ENCODE assay signal across 23 mouse cellular contexts in the genomic region with DNA sequence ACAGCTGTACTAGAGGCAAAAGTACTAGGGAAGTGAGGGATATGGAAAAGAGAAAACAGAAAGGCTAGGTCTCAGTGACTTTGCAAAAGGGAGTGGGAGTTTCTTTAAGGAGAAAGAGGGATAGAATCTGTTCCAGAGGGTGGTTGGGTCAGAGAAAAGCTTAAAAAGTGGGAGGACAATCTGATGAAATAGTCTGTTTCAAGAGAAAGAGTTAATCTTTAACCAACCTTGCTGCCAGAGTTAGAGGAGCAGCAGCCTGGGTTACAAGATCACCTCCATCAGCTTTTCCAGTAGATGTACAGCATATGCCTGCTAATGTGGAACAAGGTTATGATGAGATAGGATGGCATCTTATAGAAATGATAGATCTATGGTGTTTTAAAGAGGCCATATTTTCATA. TPM values are rescaled to one million over a fixed set of nuclear protein-coding genes. Genes with fewer than 3 reads are reported as not detected.
A peak's percentile ranks its signal among the peaks of the same experiment; 100 is the strongest.
DNase-seq lines count a peak whose midpoint lies in the region; ATAC-seq and TF ChIP-seq lines count a peak whose summit lies in the region.
"Had no signal": no experiment of that assay in that cellular context is flagged by ENCODE, and none has a peak within 500 bp of the region (broad histone marks: within the 10 kb centered on the region; RNA-seq: fewer than 3 reads in every experiment).

No protein-coding gene starts in this region.

- no peak overlapping the region for H3K27ac ChIP-seq in liver, embryonic 16.5 days (ENCODE audit: low read length)
- H3K27ac ChIP-seq in liver, embryonic 11.5 days (ENCODE audit: low read depth, low read length), result no peak overlapping the region
- H3K27ac ChIP-seq in heart, adult 2 months, result no peak overlapping the region
- H3K27ac ChIP-seq: embryonic facial prominence, embryonic 13.5 days; embryonic facial prominence, embryonic 15.5 days; forebrain, embryonic 10.5 days; forebrain, embryonic 12.5 days had no signal

- no peak for TF ChIP-seq POLR2A in heart, adult 2 months (IDR thresholded peaks at IDR 0.05; ENCODE audit: insufficient read depth, low read depth, low read length)

- no peaks in the 10 kb centered on the region for H3K36me3 ChIP-seq in liver, embryonic 16.5 days (ENCODE audit: control insufficient read depth, insufficient read depth)
- H3K36me3 ChIP-seq in liver, embryonic 11.5 days (ENCODE audit: control insufficient read depth, insufficient read depth, low read length), result no peaks in the 10 kb centered on the region
- H3K36me3 ChIP-seq in heart, adult 2 months (ENCODE audit: control insufficient read depth, insufficient read depth, low read length), result no peaks in the 10 kb centered on the region
- H3K36me3 ChIP-seq: embryonic facial prominence, embryonic 13.5 days; embryonic facial prominence, embryonic 15.5 days; forebrain, embryonic 10.5 days; forebrain, embryonic 12.5 days had no signal

- no peak overlapping the region for H3K9ac ChIP-seq in liver, embryonic 16.5 days (ENCODE audit: low read depth, low read length)
- no peak overlapping the region for H3K9ac ChIP-seq in liver, embryonic 11.5 days (ENCODE audit: low read depth, low read length)
- H3K9ac ChIP-seq in heart, adult 2 months (ENCODE audit: low read depth, low read length), result no peak overlapping the region
- H3K9ac ChIP-seq: embryonic facial prominence, embryonic 13.5 days; embryonic facial prominence, embryonic 15.5 days; forebrain, embryonic 12.5 days had no signal

- no peak overlapping the region for H3K4me3 ChIP-seq in liver, embryonic 16.5 days (ENCODE audit: low read depth, low read length)
- no peak overlapping the region for H3K4me3 ChIP-seq in liver, embryonic 11.5 days (ENCODE audit: low read depth, low read length)
- no peak overlapping the region for H3K4me3 ChIP-seq in heart, adult 2 months
- H3K4me3 ChIP-seq: embryonic facial prominence, embryonic 13.5 days; embryonic facial prominence, embryonic 15.5 days; erythroblast, embryonic 14.5 days; forebrain, embryonic 10.5 days; forebrain, embryonic 12.5 days had no signal

- H3K4me1 ChIP-seq in liver, embryonic 16.5 days (ENCODE audit: control insufficient read depth, low read depth, low read length), result no peaks in the 10 kb centered on the region
- H3K4me1 ChIP-seq in liver, embryonic 11.5 days (replicated peaks; ENCODE audit: control insufficient read depth, insufficient read depth, low read length), result no peaks in the 10 kb centered on the region
- H3K4me1 ChIP-seq in heart, adult 2 months (ENCODE audit: control insufficient read depth, insufficient read depth, low read length), result no peaks in the 10 kb centered on the region
- H3K4me1 ChIP-seq: embryonic facial prominence, embryonic 13.5 days; embryonic facial prominence, embryonic 15.5 days; forebrain, embryonic 10.5 days; forebrain, embryonic 12.5 days had no signal

- H3K9me3 ChIP-seq in liver, embryonic 16.5 days (replicated peaks; ENCODE audit: control insufficient read depth, low read length), result no peaks in the 10 kb centered on the region
- no peaks in the 10 kb centered on the region for H3K9me3 ChIP-seq in liver, embryonic 11.5 days (ENCODE audit: control insufficient read depth, low read length)
- H3K9me3 ChIP-seq: embryonic facial prominence, embryonic 15.5 days; forebrain, embryonic 12.5 days had no signal

- no peak overlapping the region for H3K4me2 ChIP-seq in liver, embryonic 16.5 days (ENCODE audit: low read depth, low read length)
- H3K4me2 ChIP-seq in liver, embryonic 11.5 days, result no peak overlapping the region
- H3K4me2 ChIP-seq: embryonic facial prominence, embryonic 13.5 days; embryonic facial prominence, embryonic 15.5 days; forebrain, embryonic 12.5 days had no signal

- no peaks in the 10 kb centered on the region for H3K79me2 ChIP-seq in heart, adult 2 months (replicated peaks; ENCODE audit: control insufficient read depth, insufficient read depth, low read length)

- DNase-seq in kidney, adult 9 months, result peak; percentile 35
- DNase-seq in kidney, adult 11 months, result no peak
- DNase-seq in liver, embryonic 11.5 days (ENCODE audit: low spot score), result no peak
- peak; percentile 22 for DNase-seq in yolk sac, embryonic 10.5 days (ENCODE audit: low spot score)
- no peak for DNase-seq in heart, adult 2 months
- DNase-seq: adrenal gland, adult 2 months; adrenal gland, postnatal 10 days; adrenal gland, postnatal 25 days; cerebellum, adult 11 months; cerebellum, adult 18-20 months; cerebellum, adult 8-10 months; cerebellum, adult 9-11 months; cerebellum, postnatal 14 days; cerebellum, postnatal 36 days; embryo, embryonic 11 days had no signal

- no peaks in the 10 kb centered on the region for H3K27me3 ChIP-seq in liver, embryonic 16.5 days (ENCODE audit: control insufficient read depth, insufficient read depth, low read depth, low read length)
- no peaks in the 10 kb centered on the region for H3K27me3 ChIP-seq in liver, embryonic 11.5 days (replicated peaks; ENCODE audit: control insufficient read depth, insufficient read depth, low read length)
- no peaks in the 10 kb centered on the region for H3K27me3 ChIP-seq in heart, adult 2 months (ENCODE audit: control insufficient read depth, insufficient read depth, low read length)
- H3K27me3 ChIP-seq: embryonic facial prominence, embryonic 13.5 days; embryonic facial prominence, embryonic 15.5 days; forebrain, embryonic 12.5 days had no signal

- intact Hi-C loops in heart, adult 2 months (cut with DNase I), result no loop called here

- peak; percentile 24; the same call in 1 of the 2 replicates for ATAC-seq in liver, embryonic 16.5 days (ENCODE audit: low read depth)
- no peak for ATAC-seq in liver, embryonic 11.5 days (replicated peaks; ENCODE audit: low FRiP score)
- ATAC-seq: forebrain, embryonic 14.5 days had no signal

- TF ChIP-seq EP300 in heart, adult 2 months (IDR thresholded peaks at IDR 0.05; ENCODE audit: insufficient read depth, low read depth, low read length), result no peak

- TF ChIP-seq CTCF in heart, adult 2 months (IDR thresholded peaks at IDR 0.05), result no peak

RNA-seq across cellular contexts. Expression of a gene that starts 43.1 kb away (rescaled TPM):
- polyA plus RNA-seq in liver, embryonic 16.5 days (2015; fragmentation: Nextera tagmentation; extraction: Ambion mirVana), result 1.7 and 1.8 TPM in 2 replicates
- 10.2 and 12.4 TPM in 2 replicates for polyA plus RNA-seq in liver, embryonic 11.5 days (2014; fragmentation: Nextera tagmentation; extraction: Ambion mirVana)
- 1 to 10 TPM; 4.0 to 4.8 TPM for total RNA-seq in heart, adult 2 months (2021)
- polyA plus RNA-seq in heart, adult 2 months (2012; rRNA removed), result 1.4 and 2.0 TPM in 2 replicates
- total RNA-seq: MEL had no signal

Comparison
In these comparisons a context has a peak if more than half of its experiments do, and no peak if none do; other contexts are left out.
1. DNase-seq: peak in kidney, adult 9 months (single experiment) and yolk sac, embryonic 10.5 days (single experiment); none in kidney, adult 11 months (single experiment), liver, embryonic 11.5 days (single experiment) and heart, adult 2 months (0 of 2).